Mouse (Mus musculus) liver, embryonic 12.5 days (tissue): ENCODE measurements at regions not wholly inside any gene's neighbourhood (a gene's known extent, or its start where the extent isn't known, plus 50 kb on each side); places are given as distances from the start of the nearest gene placed in this dataset.

Source experiments
- ATAC-seq: fragments of 200-750 bp; cut with Nextera tagmentation; 2 replicates; pipeline ENCODE4 v1.8.0; 2017; ENCODE audit warnings: moderate number of reproducible peaks, mild to moderate bottlenecking, moderate library complexity
- H3K27ac ChIP-seq: fragments of 300-500 bp; sonication (generic); 2 replicates; pipeline ENCODE4 v1.5.1; 2016; ENCODE audit warnings: mild to moderate bottlenecking
- H3K27me3 ChIP-seq: fragments of 300-500 bp; sonication (generic); replicated peaks from 2 replicates; pipeline ENCODE4 v1.6.1; 2016; ENCODE audit warnings: mild to moderate bottlenecking, moderate library complexity
- H3K36me3 ChIP-seq: fragments of 300-500 bp; sonication (generic); 2 replicates; pipeline ENCODE4 v1.6.1; 2016; ENCODE audit warnings: mild to moderate bottlenecking, moderate library complexity
- H3K4me1 ChIP-seq: fragments of 300-500 bp; sonication (generic); 2 replicates; pipeline ENCODE4 v1.6.1; 2016
- H3K4me2 ChIP-seq: fragments of 300-500 bp; sonication (generic); 2 replicates; pipeline ENCODE4 v1.6.1; 2016; ENCODE audit warnings: mild to moderate bottlenecking, moderate library complexity
- H3K4me3 ChIP-seq: fragments of 300-500 bp; sonication (generic); 2 replicates; pipeline ENCODE4 v1.5.1; 2016; ENCODE audit warnings: mild to moderate bottlenecking, moderate library complexity
- H3K9ac ChIP-seq: fragments of 300-500 bp; sonication (generic); 2 replicates; pipeline ENCODE4 v1.6.1; 2016; ENCODE audit warnings: mild to moderate bottlenecking, moderate library complexity
- H3K9me3 ChIP-seq: fragments of 300-500 bp; sonication (generic); replicated peaks from 2 replicates; pipeline ENCODE4 v1.6.1; 2016; ENCODE audit warnings: mild to moderate bottlenecking, moderate library complexity
- WGBS: fragments of 180-500 bp; shearing (Covaris S2); methylation state at CpG from one replicate; pipeline ENCODE4 v1.1.7; 2016; ENCODE audit not compliant: insufficient replicate concordance; 5-methylcytosine and 5-hydroxymethylcytosine counted together

DNA sequence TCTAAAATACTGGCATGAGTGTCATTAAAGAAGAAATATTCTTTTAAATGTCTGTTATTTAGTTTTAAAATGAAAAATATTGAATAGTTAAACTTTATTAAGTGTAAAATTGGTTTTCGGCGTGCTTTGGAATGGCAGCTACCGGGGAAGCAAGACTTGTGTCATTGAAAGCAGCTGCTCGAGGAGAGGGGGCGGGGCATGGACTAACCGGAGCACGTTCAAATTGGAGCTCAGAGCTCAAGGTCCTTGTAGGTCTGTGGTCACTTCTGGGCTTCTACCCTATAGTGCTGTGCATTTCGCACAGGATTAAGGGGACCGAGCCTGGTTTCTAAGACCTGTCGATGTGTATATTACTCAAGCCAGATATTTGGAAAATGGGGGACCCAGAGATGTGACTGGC, 309.0 kb downstream of the Tshz3 start:
- no peak overlapping the region for H3K4me2 ChIP-seq
- ATAC-seq, result no peak
- no peak overlapping the region for H3K4me3 ChIP-seq
- WGBS, result 67% methylated on average over 10 of the region's 10 CpGs
- no peaks in the 10 kb centered on the region for H3K4me1 ChIP-seq
- no peaks in the 10 kb centered on the region for H3K9me3 ChIP-seq
- no peaks in the 10 kb centered on the region for H3K36me3 ChIP-seq
- H3K27me3 ChIP-seq, result no peaks in the 10 kb centered on the region
- H3K9ac ChIP-seq, result no peak overlapping the region
- no peak overlapping the region for H3K27ac ChIP-seq

DNA sequence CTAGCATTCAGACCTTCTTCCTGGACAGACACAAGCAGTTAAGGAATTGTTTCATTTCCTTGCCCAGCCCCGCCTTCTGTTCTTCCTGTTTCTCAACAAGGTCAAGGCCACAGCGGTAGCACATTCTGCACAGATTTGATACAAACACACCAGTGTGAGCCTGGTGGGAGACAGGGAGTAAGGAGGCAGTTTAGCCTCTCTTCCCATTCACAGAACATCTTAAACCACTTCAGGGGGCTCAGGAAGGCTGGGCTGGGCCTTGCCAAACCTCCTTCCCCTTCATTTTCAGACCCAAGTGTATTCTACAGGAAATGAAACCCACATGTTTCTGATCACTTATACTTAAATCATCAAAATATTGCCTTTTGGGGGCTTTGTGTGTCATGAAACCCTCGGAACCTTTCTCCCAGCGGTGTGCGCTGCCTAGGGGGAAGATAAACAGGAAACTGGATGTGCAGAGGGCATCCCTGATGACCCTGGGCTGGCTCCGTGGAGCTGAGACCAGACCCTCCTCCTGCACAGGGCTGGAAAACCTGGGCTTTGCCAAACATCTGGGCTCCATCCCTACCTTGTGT, 313.3 kb downstream of the Tshz3 start:
- ATAC-seq, result no peak
- Histone ChIP-seq H3K36me3 (no peaks in the 10 kb centered on the region), H3K4me1 (no peaks in the 10 kb centered on the region), H3K9me3 (no peaks in the 10 kb centered on the region), H3K27ac (no peak overlapping the region), H3K4me2 (no peak overlapping the region), H3K9ac (no peak overlapping the region), H3K27me3 (no peaks in the 10 kb centered on the region), H3K4me3 (no peak overlapping the region)
- WGBS, result 39% methylated on average over 6 of the region's 6 CpGs

DNA sequence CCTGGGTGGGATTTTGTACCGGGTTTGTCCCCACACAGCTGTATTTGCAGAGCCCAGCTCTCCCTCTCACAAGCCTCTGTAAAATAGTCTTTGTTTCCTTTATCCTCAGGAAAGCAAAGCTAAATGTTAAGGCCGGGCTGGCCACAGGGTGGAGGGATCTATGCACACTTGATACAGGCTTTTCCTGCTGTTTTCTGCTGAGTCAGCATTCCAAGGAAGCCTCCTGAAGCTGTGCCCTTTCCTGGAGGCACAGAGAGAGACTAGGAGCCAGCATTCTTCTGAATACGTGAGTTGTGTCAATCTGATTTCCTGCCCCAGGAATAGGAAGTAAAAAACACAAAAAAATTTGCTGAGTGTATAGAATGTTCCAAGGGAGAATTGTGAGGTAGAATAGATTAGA, 322.2 kb downstream of the Tshz3 start:
- H3K4me1 ChIP-seq, result no peaks in the 10 kb centered on the region
- H3K27ac ChIP-seq, result no peak overlapping the region
- H3K27me3 ChIP-seq, result no peaks in the 10 kb centered on the region
- 34% methylated on average over 3 of the region's 3 CpGs for WGBS
- ATAC-seq, result 0 out of 2 replicates have a peak, but pooled peaks have one; percentile 44
- no peaks in the 10 kb centered on the region for H3K36me3 ChIP-seq
- H3K9me3 ChIP-seq, result no peaks in the 10 kb centered on the region
- H3K4me3 ChIP-seq, result no peak overlapping the region
- no peak overlapping the region for H3K4me2 ChIP-seq
- H3K9ac ChIP-seq, result no peak overlapping the region

DNA sequence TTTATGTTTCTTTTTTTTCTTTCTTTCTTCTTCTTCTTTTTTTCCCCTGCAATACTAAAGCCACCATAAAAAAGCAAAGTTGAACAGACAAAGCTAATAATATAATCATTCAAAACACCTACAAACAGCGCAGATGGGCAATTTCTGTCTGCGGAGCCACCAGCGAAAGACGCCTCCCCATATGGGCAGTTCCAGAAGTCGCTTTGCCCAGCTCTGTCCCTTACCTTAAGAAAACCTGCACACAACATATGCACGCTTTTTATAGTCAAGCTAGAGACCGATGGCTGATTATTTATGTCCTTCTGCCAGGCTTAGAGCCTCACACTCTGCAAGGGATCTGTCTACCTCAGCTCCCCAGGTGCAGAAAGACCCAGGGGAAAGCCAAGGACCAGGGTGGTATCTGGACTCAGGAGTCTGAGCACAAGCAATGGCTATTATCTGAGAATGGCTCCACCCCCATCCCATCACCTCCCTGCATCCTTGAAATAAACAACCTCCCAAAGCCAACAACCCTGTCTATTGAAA, 326.6 kb downstream of the Tshz3 start:
- Histone ChIP-seq H3K9me3 (0 out of 2 replicates have a peak, but pooled peaks cover 4% of the 10 kb centered on the region), H3K27ac (no peak overlapping the region), H3K36me3 (no peaks in the 10 kb centered on the region), H3K4me1 (no peaks in the 10 kb centered on the region), H3K27me3 (no peaks in the 10 kb centered on the region), H3K4me3 (no peak overlapping the region), H3K9ac (no peak overlapping the region), H3K4me2 (no peak overlapping the region)
- WGBS, result 79% methylated on average over 7 of the region's 7 CpGs
- ATAC-seq, result no peak

DNA sequence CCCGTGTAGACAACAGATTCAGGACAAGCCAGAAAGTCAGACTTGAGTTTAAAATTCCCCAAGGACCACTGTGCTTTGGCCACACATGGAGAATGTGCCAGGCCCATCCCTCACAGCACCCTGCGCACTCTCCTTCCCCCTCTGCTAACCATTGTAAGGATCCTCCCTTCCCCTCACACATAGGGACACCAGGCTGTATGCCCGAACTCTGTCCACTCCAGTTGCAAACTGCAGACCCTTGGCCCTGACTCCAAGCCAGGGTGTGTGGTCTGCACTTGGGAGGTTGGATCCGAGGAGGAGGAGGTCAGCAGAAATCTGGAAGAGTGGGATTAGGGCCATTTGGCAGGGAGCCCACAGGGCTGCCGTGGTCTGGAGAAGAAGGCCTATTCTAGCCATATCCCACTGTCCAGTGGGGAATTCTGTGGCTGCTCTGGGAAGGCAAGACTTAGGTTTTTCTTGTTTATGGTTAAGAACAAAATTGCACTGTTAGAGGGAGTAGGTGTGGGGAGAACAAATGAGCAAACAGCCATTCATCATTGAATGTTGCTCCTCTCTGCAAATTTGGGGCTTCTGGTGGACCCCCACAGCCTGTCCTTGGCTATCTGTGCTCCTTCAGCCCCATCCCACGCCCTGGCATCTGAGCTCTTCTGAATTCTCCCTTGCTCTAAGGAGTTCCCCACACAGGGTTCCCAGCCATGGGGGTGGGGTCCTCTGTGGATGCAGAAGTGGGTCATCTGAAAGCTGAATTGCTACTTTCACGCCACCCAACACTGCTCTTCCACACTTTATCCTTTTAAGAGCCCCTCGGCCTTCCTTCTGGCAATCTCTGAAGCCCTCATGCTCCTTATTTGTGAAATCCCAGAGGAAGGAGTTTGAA, 366.9 kb downstream of the Tshz3 start:
- H3K4me3 ChIP-seq, result no peak overlapping the region
- H3K9me3 ChIP-seq, result no peaks in the 10 kb centered on the region
- 62% methylated on average over 8 of the region's 8 CpGs for WGBS
- H3K9ac ChIP-seq, result no peak overlapping the region
- H3K27ac ChIP-seq, result no peak overlapping the region
- no peak overlapping the region for H3K4me2 ChIP-seq
- H3K36me3 ChIP-seq, result no peaks in the 10 kb centered on the region
- no peak for ATAC-seq
- no peaks in the 10 kb centered on the region for H3K27me3 ChIP-seq
- no peaks in the 10 kb centered on the region for H3K4me1 ChIP-seq

DNA sequence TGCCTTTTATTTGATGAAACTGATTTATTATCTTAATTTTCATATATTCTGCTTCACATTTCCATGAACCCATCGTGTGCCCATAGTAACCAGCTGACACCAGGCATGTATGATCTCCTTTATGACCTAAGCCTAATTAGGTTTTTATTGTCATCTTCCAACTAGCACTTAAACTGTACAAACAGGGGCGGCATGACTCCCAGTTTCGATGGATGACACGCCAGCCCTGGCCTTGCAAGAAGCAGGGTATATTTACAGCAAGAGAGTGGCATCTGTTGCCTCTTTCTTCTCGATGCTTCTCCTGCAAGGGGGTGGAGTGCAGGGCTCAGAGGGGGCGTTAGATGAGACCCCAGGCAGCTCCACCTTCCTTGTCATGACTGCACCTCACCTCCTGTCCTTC, 379.8 kb downstream of the Tshz3 start:
- no peak for ATAC-seq
- Histone ChIP-seq H3K4me3 (no peak overlapping the region), H3K9ac (no peak overlapping the region), H3K4me1 (no peaks in the 10 kb centered on the region), H3K27me3 (no peaks in the 10 kb centered on the region), H3K4me2 (no peak overlapping the region), H3K27ac (no peak overlapping the region), H3K9me3 (no peaks in the 10 kb centered on the region), H3K36me3 (no peaks in the 10 kb centered on the region)
- WGBS, result 49% methylated on average over 6 of the region's 6 CpGs

DNA sequence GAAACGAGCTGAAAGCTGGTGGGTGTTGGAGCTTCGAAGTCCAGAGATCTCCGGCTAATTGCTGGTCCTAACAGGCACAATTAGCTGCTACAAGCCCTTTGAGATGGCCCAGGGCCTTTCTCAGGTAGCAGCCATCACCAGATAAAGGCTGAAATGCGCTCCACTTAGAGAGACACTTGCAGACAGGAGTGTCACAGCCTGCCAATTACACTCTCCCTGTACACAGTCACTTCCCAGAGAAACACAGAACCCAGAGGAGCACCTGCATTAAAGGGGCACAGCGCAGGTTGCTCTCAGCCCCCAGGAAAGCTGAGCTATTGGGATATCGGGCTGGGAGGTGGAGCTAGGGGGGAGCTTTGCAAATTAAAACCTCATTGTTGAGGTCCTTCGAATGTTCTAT, 380.2 kb downstream of the Tshz3 start:
- Histone ChIP-seq H3K27ac (no peak overlapping the region), H3K4me1 (no peaks in the 10 kb centered on the region), H3K4me2 (no peak overlapping the region), H3K9me3 (no peaks in the 10 kb centered on the region), H3K9ac (no peak overlapping the region), H3K27me3 (no peaks in the 10 kb centered on the region), H3K4me3 (no peak overlapping the region), H3K36me3 (no peaks in the 10 kb centered on the region)
- no peak for ATAC-seq
- WGBS, result 57% methylated on average over 7 of the region's 7 CpGs

DNA sequence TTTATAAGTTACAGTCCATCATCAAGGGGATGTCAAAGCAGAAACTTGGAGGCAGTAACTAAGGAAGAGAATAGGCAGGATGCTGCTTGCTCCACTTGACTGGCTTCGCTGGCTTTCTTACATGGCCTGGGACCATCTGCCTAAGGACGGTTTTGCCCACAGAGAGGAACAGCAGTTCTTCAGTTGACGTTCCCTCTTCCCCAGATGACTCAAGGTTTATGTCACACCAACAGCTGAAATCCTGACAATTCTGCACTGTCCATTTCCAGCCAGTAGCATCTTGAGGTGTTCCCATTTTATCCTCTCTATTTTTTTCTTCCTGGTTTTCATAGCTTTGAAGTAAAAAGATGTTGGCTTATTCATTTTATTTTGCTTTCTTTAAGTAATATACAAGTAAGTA, 391.8 kb downstream of the Tshz3 start:
- Histone ChIP-seq H3K27me3 (no peaks in the 10 kb centered on the region), H3K36me3 (no peaks in the 10 kb centered on the region), H3K27ac (no peak overlapping the region), H3K4me1 (peaks cover 20% of the 10 kb centered on the region), H3K9me3 (no peaks in the 10 kb centered on the region), H3K9ac (no peak overlapping the region), H3K4me3 (no peak overlapping the region), H3K4me2 (no peak overlapping the region)
- WGBS, result 80% methylated on average over 3 of the region's 3 CpGs
- no peak for ATAC-seq

DNA sequence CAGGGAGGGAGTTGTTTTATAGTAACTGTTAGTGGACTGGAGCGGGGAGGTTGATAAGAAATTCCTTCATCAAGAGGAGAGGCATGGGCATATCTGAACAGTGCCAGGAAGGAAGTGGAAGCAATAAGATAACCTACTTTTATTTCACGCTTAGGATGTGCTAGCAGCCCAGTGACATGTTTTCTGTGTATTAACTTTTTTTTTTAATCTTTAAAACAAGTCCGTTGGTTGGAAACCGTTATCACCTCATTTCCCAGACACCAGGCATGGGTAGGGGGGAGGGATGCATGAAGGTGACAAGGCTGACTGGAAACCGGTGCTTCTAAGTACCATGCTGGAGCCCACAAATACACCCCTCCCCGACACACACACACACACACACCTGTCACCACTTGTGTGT, 394.7 kb downstream of the Tshz3 start:
- peak; percentile 88 for ATAC-seq
- Histone ChIP-seq H3K27me3 (no peaks in the 10 kb centered on the region), H3K4me3 (no peak overlapping the region), H3K4me2 (peak overlapping the region; percentile 26), H3K9me3 (no peaks in the 10 kb centered on the region), H3K9ac (no peak overlapping the region), H3K27ac (0 out of 2 replicates have a peak overlapping the region, but pooled peaks have one; percentile 56), H3K36me3 (no peaks in the 10 kb centered on the region), H3K4me1 (peaks cover 20% of the 10 kb centered on the region)
- WGBS, result 23% methylated on average over 6 of the region's 6 CpGs

DNA sequence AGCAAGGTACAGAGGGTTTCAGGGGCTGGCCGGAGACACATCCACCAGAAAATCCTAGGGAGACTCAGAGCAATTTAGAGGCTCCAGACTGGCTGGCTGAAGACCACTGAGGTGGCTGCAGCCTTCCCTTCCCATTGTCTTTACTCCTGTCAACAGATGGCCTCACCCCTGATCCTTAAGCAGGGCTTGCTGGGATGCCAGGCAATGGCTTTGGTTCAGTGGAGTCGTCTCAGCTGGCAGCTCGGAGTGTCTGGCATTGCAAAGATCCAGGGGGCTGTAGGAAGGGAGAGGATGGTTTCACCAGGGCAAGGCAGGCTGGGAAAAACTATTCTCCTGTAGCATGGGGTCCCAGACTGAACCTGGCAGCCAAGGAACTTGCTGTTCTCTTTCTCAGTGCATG, 395.8 kb downstream of the Tshz3 start:
- Histone ChIP-seq H3K4me2 (no peak overlapping the region), H3K9me3 (no peaks in the 10 kb centered on the region), H3K27me3 (no peaks in the 10 kb centered on the region), H3K27ac (no peak overlapping the region), H3K4me1 (peaks cover 20% of the 10 kb centered on the region), H3K9ac (no peak overlapping the region), H3K4me3 (no peak overlapping the region), H3K36me3 (no peaks in the 10 kb centered on the region)
- no peak for ATAC-seq
- WGBS, result 63% methylated on average over 3 of the region's 3 CpGs

DNA sequence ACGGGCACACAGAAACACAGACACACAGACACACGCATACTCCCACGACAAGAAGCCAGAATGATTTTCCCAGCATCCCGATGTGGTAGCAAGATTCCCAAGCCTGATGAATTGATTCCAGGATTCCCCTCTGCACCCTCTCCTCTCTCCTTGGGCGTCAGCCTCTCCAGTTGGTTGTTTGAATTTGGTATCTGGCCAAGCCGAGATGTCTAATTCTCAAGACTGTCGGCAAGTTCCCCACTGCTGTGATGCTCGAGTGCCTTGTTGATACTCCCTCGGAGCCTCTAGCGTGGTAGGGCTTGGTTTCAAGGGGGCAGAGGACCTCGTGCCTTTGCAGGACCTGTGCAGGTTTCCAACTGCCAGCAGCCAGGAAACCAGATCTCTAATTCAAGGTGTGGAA, 397.9 kb downstream of the Tshz3 start:
- H3K9ac ChIP-seq, result no peak overlapping the region
- H3K9me3 ChIP-seq, result no peaks in the 10 kb centered on the region
- no peaks in the 10 kb centered on the region for H3K27me3 ChIP-seq
- no peak overlapping the region for H3K27ac ChIP-seq
- 67% methylated on average over 11 of the region's 11 CpGs for WGBS
- ATAC-seq, result no peak
- H3K4me2 ChIP-seq, result no peak overlapping the region
- H3K4me3 ChIP-seq, result no peak overlapping the region
- H3K36me3 ChIP-seq, result no peaks in the 10 kb centered on the region
- peaks cover 16% of the 10 kb centered on the region for H3K4me1 ChIP-seq

DNA sequence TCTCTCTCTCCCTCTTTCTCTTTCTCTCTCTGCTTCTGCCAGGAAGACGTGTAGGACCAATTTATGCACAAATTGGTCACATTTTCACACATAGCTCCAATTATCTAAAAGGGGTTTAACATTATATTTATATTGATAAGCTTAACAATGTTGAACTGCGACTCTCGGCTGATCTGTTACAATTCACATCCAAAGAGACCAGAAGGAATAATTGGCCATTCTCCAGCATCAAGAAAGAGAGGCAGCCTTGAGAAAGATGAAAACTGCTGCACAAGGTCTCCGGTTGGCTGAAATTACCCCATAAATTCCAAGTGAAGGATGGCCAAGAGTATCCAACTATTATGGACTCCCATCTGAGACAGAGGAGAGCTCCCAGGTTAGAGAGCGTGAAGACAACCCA, 398.4 kb downstream of the Tshz3 start:
- Histone ChIP-seq H3K9ac (no peak overlapping the region), H3K4me2 (no peak overlapping the region), H3K27ac (no peak overlapping the region), H3K4me1 (peaks cover 16% of the 10 kb centered on the region), H3K4me3 (no peak overlapping the region), H3K36me3 (no peaks in the 10 kb centered on the region), H3K9me3 (no peaks in the 10 kb centered on the region), H3K27me3 (no peaks in the 10 kb centered on the region)
- 74% methylated on average over 5 of the region's 5 CpGs for WGBS
- no peak for ATAC-seq
